Mouse (Mus musculus): Measurements from ENCODE around the gene Mettl16. TPM values are rescaled to one million over a fixed set of nuclear protein-coding genes. Genes with fewer than 3 reads are reported as not detected.

Mettl16 gene
- total RNA-seq (2021): 10 to 100 TPM; 19.0 to 19.9 TPM
- long read RNA-seq, experiment 1, full-length matches to known transcripts: 6 of 12 reads
- long read RNA-seq, experiment 1, partial matches to known transcripts: 1 of 12 reads
- long read RNA-seq, experiment 1, other reads (novel, unspliced or antisense): 5 of 12 reads
- long read RNA-seq, experiment 2, full-length matches to known transcripts: 24 of 30 reads
- long read RNA-seq, experiment 2, partial matches to known transcripts: 0 of 30 reads
- long read RNA-seq, experiment 2, other reads (novel, unspliced or antisense): 6 of 30 reads

- peak; percentile 70 to 90 for DNase-seq (ENCODE audit: low spot score in 2 of 2)
Observed at GRCm38 (mm10) chr11:74770595-74771207, at the start of gene Mettl16. Mettl16 (plus strand) TSS chr11:74770830.

DNA sequence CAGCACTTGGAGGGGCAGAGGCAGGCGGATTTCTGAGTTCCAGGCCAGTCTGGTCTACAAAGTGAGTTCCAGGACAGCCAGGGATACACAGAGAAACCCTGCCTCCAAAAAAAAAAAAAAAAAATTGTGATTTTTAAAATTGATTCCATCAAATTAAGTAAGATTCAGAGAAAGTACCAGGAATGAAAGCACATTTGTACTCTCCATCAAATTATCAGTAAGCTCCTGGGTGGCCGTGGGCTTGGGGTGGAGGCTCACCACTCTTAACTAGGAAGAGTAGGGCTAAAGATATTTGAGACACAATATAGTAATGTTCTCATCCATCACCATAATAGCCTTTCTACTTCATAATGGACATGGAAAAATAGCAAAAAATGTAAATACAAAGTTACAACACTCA lies 49.5 kb upstream of the Mettl16 start:
- DNase-seq (ENCODE audit: low spot score in 2 of 2): no peak

DNA sequence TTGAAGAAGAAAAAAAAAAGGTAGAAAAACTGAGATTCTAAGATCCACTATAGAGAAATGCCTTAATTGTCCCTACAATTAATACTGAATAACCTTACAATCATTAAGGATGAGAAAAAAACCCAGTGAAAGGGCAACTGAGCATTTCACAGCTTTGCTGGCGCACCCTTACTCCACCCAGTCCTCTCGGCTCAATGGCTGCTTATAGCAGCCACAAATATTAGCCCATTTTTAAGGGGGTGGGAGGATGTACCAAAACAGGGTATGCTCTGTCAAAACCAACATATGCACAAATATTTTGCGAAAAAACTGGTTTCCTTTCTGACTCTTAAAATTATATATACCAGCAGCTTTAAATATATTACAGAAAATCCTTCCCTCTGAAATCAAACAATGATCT lies 48.7 kb upstream of the Mettl16 start:
- DNase-seq (ENCODE audit: low spot score in 2 of 2): no peak

- peak; percentile 61 to 75 for DNase-seq (ENCODE audit: low spot score in 2 of 2)
Observed at GRCm38 (mm10) chr11:74723357-74724234, 47.0 kb upstream of the Mettl16 start.

DNA sequence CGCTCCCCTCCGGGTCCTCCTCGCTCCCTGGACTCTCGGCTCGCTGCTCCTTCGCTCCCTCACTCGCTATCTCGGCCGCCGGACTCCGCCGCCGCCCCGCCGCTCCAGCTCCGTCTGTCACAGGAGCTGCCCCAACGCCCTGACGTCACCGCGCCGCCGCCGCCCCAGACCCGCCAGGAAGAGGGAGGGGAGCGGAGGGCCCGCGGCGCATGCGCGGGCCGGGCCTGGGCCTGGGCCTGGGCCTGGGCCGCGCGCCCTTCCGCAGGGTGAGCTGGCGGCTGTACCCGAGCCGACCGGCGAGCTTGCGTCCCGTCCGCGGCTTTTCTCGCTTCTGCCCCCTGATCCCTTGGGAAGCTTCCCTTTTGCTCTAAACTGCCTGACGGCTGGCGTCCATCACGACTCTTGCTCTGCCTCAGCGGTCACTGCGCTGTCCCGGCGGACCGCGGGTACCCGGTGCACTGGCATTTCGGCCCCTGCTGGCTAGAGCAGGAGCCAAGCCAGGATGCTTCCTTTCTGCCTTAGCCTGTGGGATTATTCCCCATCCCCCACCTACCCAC lies 46.3 kb upstream of the Mettl16 start, which contains the start of gene Pafah1b1:
Gene Pafah1b1, minus strand, starts transcription at position 436 of the 557 bp plus-strand sequence.
- DNase-seq (ENCODE audit: low spot score in 2 of 2): peak; percentile 88 to 92

DNA sequence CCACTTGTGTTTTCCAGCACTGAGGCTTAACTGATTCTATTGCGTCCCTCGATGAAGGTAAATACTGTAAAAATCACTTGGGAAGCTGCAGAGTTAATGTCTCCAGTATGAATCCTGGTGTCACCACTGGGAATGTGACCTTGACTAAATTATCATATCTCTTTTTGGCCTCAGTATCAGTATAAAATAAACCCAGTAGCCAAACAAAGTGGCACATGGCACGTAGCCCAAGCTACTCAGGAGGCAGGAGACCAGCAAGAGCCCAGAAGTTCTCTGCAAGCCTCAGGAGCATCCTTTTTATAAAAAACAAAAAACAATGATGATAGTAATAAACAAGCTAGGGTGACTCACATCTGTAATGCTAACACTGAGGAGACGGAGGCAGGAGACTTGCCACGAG lies 45.4 kb upstream of the Mettl16 start:
- no peak for DNase-seq (ENCODE audit: low spot score in 2 of 2)

DNA sequence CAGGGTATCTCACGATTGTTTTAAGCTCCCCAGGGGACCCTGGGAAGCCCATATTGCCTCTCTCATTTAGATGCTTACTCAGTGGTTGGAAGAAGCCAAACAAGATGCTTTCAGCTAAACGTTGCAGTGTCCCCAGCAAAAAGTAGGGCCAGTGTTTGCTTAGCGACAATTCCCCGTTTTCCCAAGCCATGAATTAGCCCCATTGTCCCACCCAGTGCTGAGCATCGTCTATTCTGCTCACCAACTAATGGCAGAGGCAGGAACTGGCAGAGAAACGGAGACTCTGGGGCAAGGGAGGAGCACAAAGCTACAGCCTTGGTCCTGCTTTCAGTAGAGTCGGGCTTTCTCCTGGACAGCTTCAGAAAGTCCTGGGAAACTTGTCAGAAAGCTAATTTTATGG lies 35.7 kb upstream of the Mettl16 start:
- no peak for DNase-seq (ENCODE audit: low spot score in 2 of 2)

GRCm38 (mm10) chr11:74737861-74738260 lies 32.8 kb upstream of the Mettl16 start:
- DNase-seq (ENCODE audit: low spot score in 2 of 2): no peak

GRCm38 (mm10) chr11:74748022-74748421 lies 22.6 kb upstream of the Mettl16 start:
- DNase-seq (ENCODE audit: low spot score in 2 of 2): no peak

- no peak for DNase-seq (ENCODE audit: low spot score in 2 of 2)
Observed at GRCm38 (mm10) chr11:74749241-74749640, 21.4 kb upstream of the Mettl16 start.

DNA sequence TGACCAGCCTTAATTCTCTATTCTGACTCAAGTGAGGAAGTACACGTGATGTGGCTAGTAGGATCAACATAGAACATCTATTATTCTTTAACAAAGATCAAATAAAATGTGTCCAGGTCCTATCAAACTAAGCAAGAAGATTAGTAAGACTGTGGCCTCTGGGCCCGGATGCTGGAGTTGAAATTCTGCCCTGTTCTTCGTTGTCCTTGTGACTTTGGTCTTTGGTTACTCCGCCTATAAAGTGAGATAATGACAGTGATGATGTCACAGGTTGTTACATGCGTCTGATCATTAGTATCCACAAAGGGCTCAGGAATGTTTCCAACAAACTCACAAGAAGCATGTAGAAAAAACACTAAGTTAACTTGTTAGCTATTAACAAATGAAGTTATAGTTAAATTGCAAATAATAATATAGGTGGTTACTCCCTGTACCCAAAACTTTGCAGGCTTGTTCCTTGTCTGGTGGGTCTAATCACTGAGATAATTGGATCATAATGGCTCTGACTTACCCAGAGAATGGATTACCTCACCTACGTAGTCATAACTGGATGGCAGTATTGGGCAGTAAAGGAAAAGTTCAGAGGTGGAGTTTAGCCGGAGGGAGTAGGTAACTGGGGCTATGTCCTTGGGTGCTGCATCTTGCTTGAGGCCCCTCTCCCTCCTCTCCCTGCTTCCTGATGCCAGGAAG lies 19.8 kb upstream of the Mettl16 start:
- DNase-seq (ENCODE audit: low spot score in 2 of 2): no peak

GRCm38 (mm10) chr11:74751352-74752066 lies 19.1 kb upstream of the Mettl16 start:
- no peak for DNase-seq (ENCODE audit: low spot score in 2 of 2)

- no peak for DNase-seq (ENCODE audit: low spot score in 2 of 2)
Observed at GRCm38 (mm10) chr11:74756631-74757030, 14.0 kb upstream of the Mettl16 start.

DNA sequence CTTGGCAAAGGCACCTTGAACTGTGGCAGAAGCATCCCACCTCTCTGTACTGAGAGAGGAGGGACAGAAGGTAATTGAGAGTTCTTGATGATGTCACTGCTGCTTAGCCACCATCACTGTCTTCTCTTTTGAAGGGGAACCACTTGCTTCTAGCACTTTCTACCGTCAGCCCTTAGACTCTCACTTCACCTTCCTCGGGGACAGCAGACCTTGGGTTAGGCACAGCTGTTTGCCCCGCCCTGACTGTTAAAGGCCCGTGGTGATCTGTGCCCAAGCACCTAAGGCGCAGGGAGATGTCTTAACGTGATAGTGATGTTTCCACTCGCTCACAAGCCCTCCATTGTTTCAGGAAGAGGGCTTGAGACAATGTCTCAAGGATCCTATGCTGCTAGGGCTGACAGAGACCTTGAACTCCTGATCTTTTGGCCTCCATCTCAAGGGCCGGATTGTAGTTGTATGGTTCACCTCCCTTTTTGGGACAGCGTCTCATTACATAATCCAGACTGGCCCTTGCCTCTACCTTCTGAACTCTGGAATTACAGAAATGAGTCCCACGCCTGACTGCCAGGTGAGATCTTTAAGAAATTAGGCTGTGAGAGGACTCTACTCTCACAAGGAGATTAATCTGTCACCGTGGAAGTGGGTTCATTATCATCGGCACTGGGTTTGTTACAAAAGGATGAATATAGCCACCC lies 9.5 kb upstream of the Mettl16 start:
- no peak for DNase-seq (ENCODE audit: low spot score in 2 of 2)

DNA sequence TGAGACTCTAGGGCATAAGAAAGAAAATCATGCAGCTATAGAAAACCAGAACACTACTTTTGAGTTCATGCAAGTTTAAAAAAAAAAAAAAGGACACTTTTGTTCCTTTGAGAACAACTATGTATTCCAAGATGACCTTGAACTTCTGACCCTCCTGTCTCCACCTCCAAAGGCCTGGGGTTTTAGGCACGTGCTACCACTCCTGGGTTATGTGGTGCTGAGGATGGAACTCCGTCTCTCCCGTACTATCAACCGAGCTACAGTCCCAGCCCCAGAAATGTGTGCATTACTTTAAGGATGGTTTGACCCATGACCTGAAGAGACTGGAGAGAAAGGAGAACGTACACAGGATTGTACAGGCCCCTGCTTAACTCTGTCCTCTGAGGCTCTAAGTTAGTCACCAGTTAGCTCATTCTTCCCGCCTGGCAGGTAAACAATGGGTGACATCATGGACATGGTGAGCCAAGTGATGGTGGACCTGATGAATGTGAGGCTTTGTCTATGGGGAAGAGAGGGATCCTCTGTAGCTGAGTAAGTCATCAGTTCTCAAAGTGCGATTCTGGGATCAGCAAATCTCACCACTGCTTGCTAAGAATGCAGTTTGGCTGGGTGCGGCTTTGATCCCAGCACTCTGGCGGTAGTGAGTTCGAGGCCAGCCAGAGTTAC lies 6.5 kb upstream of the Mettl16 start:
- DNase-seq (ENCODE audit: low spot score in 2 of 2): no peak

DNA sequence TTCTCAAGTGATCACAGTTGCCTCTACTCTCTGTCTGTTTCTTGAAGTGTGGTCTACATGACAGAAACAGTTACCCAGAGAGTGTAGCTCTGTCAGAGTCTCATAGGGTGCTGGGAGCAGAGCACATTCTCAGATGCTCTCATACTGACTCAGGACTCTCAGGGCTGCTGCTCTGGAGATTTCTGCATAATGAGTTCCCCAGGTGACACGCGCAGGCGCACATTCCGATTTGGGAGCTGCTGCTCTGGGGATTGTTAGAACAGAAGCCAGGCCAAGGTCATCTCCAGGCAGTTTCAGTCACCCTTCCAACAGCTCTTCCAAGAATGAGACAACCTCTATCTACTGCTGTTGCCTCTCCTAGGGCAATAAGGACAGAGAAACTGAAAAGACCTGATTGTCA lies 3.2 kb upstream of the Mettl16 start:
- peak in 1 of 2 experiments; percentile 38 for DNase-seq (ENCODE audit: low spot score in 2 of 2)

DNA sequence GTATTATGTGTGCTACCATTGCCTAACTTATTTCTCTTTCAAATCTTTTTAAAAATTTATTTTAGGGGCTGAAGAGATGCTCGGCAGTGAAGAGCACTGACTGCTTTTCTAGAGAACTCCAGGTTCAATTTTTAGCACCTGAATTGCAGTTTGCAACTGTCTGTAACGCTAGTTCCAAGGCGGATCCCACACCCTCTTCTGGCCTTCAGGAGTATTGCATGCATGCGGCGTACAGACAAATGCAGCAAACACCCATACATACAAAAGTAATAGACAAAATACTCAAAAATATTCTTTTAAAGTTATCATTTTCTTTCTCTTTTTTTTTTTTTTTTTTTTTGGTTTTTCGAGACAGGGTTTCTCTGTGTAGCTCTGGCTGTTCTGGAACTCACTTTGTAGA lies 2.6 kb upstream of the Mettl16 start:
- DNase-seq (ENCODE audit: low spot score in 2 of 2): no peak

GRCm38 (mm10) chr11:74770037-74770436 lies 593 bp upstream of the Mettl16 start:
- no peak for DNase-seq (ENCODE audit: low spot score in 2 of 2)

- no peak for DNase-seq (ENCODE audit: low spot score in 2 of 2)
Observed at GRCm38 (mm10) chr11:74771234-74771633, 604 bp downstream of the Mettl16 start.
